Mouse (Mus musculus) MEL (cell line): Measurements from ENCODE around the gene Tnfaip2. TPM values are rescaled to one million over a fixed set of nuclear protein-coding genes. Genes with fewer than 3 reads are reported as not detected.

Source experiments
- DNase-seq: peaks from one replicate; pipeline ENCODE4 v3.0.0; 2011; ENCODE audit warnings: low read depth, low spot score
- H3K27ac ChIP-seq: 2 replicates; pipeline ENCODE4 v1.5.1; 2012; ENCODE audit warnings: low read depth, mild to moderate bottlenecking, control low read depth, low read length, moderate library complexity; ENCODE audit not compliant: control insufficient read depth
- H3K27me3 ChIP-seq, 2 experiments: fragments of 150-350 bp in 1 of 2; sonication (generic) in 1 of 2; 2 replicates each; pipeline ENCODE4 v1.6.1; 2012; ENCODE audit warnings: low read length in 2 of 2, mild to moderate bottlenecking in 2 of 2, improper control_type of control experiment in 1 of 2, moderate library complexity in 1 of 2; ENCODE audit not compliant: insufficient read depth in 2 of 2, control insufficient read depth in 1 of 2
- H3K36me3 ChIP-seq, 2 experiments: 2 replicates each; pipeline ENCODE4 v1.6.1; 2012 to 2014; ENCODE audit warnings: low read length in 2 of 2, improper control_type of control experiment in 1 of 2, inconsistent platforms in 1 of 2, mild to moderate bottlenecking in 1 of 2; ENCODE audit not compliant: insufficient read depth in 2 of 2, control insufficient read depth in 1 of 2
- H3K4me1 ChIP-seq, 2 experiments: fragments of 150-350 bp in 1 of 2; sonication (generic) in 1 of 2; 2 replicates each; pipeline ENCODE4 v1.6.1; 2012; ENCODE audit warnings: low read length in 2 of 2, improper control_type of control experiment in 1 of 2, mild to moderate bottlenecking in 1 of 2; ENCODE audit not compliant: insufficient read depth in 2 of 2, control insufficient read depth in 1 of 2
- H3K4me3 ChIP-seq, 2 experiments: fragments of 150-350 bp in 1 of 2; sonication (generic) in 1 of 2; 2 replicates each; pipeline ENCODE4 v1.5.1; 2012; ENCODE audit warnings: low read depth in 2 of 2, low read length in 2 of 2, mild to moderate bottlenecking in 2 of 2, moderate library complexity in 2 of 2, control low read depth in 1 of 2, improper control_type of control experiment in 1 of 2; ENCODE audit not compliant: control insufficient read depth in 1 of 2, insufficient read depth in 1 of 2
- H3K79me2 ChIP-seq: 2 replicates; pipeline ENCODE4 v1.6.1; 2012; ENCODE audit warnings: mild to moderate bottlenecking, low read length, moderate library complexity; ENCODE audit not compliant: control insufficient read depth, poor library complexity, insufficient read depth
- H3K9ac ChIP-seq: 2 replicates; pipeline ENCODE4 v1.6.1; 2012; ENCODE audit warnings: low read depth, mild to moderate bottlenecking, control low read depth, low read length, moderate library complexity; ENCODE audit not compliant: control insufficient read depth, poor library complexity, severe bottlenecking
- H3K9me3 ChIP-seq: fragments of 150-350 bp; sonication (generic); replicated peaks from 2 replicates; pipeline ENCODE4 v1.6.1; 2012; ENCODE audit warnings: mild to moderate bottlenecking, low read length, improper control_type of control experiment, moderate library complexity; ENCODE audit not compliant: insufficient read depth
- BHLHE40 ChIP-seq: IDR thresholded peaks from 2 replicates; pipeline ENCODE4 v1.6.1; 2012; ENCODE audit warnings: low read depth, mild to moderate bottlenecking, inconsistent platforms, low read length, improper control_type of control experiment, borderline replicate concordance
- CHD1 ChIP-seq: IDR thresholded peaks from 2 replicates; pipeline ENCODE4 v1.6.1; 2012; ENCODE audit warnings: low read depth, mild to moderate bottlenecking, inconsistent platforms, low read length, improper control_type of control experiment
- CHD2 ChIP-seq: IDR thresholded peaks from 2 replicates; pipeline ENCODE4 v1.6.1; 2011; ENCODE audit warnings: low read length, improper control_type of control experiment
- ELF1 ChIP-seq: IDR thresholded peaks from 2 replicates; pipeline ENCODE4 v1.6.1; 2014; ENCODE audit warnings: low read depth, mild to moderate bottlenecking, inconsistent platforms, low read length, improper control_type of control experiment, moderate library complexity
- EP300 ChIP-seq, 2 experiments: IDR thresholded peaks; 2 replicates each; pipeline ENCODE4 v1.6.1; 2011; ENCODE audit warnings: improper control_type of control experiment in 2 of 2, low read length in 2 of 2, low read depth in 1 of 2, mild to moderate bottlenecking in 1 of 2
- ETS1 ChIP-seq: IDR thresholded peaks from 2 replicates; pipeline ENCODE4 v1.6.1; 2012; ENCODE audit warnings: low read depth, mild to moderate bottlenecking, inconsistent platforms, low read length, improper control_type of control experiment, moderate library complexity
- GABPA ChIP-seq: IDR thresholded peaks from 2 replicates; pipeline ENCODE4 v1.6.1; 2012; ENCODE audit warnings: low read depth, mild to moderate bottlenecking, inconsistent platforms, low read length, improper control_type of control experiment, moderate library complexity
- GATA1 ChIP-seq: IDR thresholded peaks from 2 replicates; pipeline ENCODE4 v1.6.1; 2011; ENCODE audit warnings: low read depth, low read length, improper control_type of control experiment
- HCFC1 ChIP-seq: IDR thresholded peaks from 2 replicates; pipeline ENCODE4 v1.6.1; 2012; ENCODE audit warnings: low read depth, mild to moderate bottlenecking, inconsistent platforms, low read length, improper control_type of control experiment, moderate library complexity
- JUND ChIP-seq: IDR thresholded peaks from 2 replicates; pipeline ENCODE4 v1.6.1; 2011; ENCODE audit warnings: low read depth, mild to moderate bottlenecking, improper control_type of control experiment, low read length
- KAT2A ChIP-seq: conservative IDR thresholded peaks from 2 replicates; pipeline ENCODE4 v1.6.1; 2012; ENCODE audit warnings: low read depth, low read length, improper control_type of control experiment, inconsistent platforms
- MAFK ChIP-seq: IDR thresholded peaks from 2 replicates; pipeline ENCODE4 v1.6.1; 2011; ENCODE audit warnings: low read depth, mild to moderate bottlenecking, low read length, improper control_type of control experiment, borderline replicate concordance
- MAZ ChIP-seq: IDR thresholded peaks from 2 replicates; pipeline ENCODE4 v1.6.1; 2012; ENCODE audit warnings: low read depth, mild to moderate bottlenecking, inconsistent platforms, low read length, improper control_type of control experiment
- MEF2A ChIP-seq: IDR thresholded peaks from 2 replicates; pipeline ENCODE4 v1.6.1; 2014; ENCODE audit warnings: low read depth, mild to moderate bottlenecking, inconsistent platforms, low read length, improper control_type of control experiment; ENCODE audit not compliant: poor library complexity, insufficient replicate concordance, severe bottlenecking; ENCODE audit errors: extremely low read depth
- MXI1 ChIP-seq: IDR thresholded peaks from 2 replicates; pipeline ENCODE4 v1.6.1; 2011; ENCODE audit warnings: mild to moderate bottlenecking, low read depth, low read length, improper control_type of control experiment
- MYB ChIP-seq: IDR thresholded peaks from 2 replicates; pipeline ENCODE4 v1.6.1; 2011; ENCODE audit warnings: mild to moderate bottlenecking, low read depth, low read length, improper control_type of control experiment
- MYC ChIP-seq: IDR thresholded peaks from 2 replicates; pipeline ENCODE4 v1.6.1; 2011; ENCODE audit warnings: low read depth, mild to moderate bottlenecking, low read length, improper control_type of control experiment, moderate library complexity
- NELFE ChIP-seq: IDR thresholded peaks from 2 replicates; pipeline ENCODE4 v1.6.1; 2011; ENCODE audit warnings: low read depth, low read length, improper control_type of control experiment
- NRF1 ChIP-seq: IDR thresholded peaks from 2 replicates; pipeline ENCODE4 v1.6.1; 2014; ENCODE audit warnings: low read depth, mild to moderate bottlenecking, inconsistent platforms, low read length, improper control_type of control experiment, moderate library complexity; ENCODE audit not compliant: poor library complexity, insufficient read depth, severe bottlenecking
- POLR2A ChIP-seq, 2 experiments: IDR thresholded peaks; 2 replicates each; pipeline ENCODE4 v1.6.1; 2011 to 2012; ENCODE audit warnings: low read length in 2 of 2, mild to moderate bottlenecking in 2 of 2, control low read depth in 1 of 2, improper control_type of control experiment in 1 of 2, low read depth in 1 of 2, moderate library complexity in 1 of 2; ENCODE audit not compliant: control insufficient read depth in 1 of 2, insufficient read depth in 1 of 2, poor library complexity in 1 of 2
- POLR2AphosphoS5 ChIP-seq: IDR thresholded peaks from 2 replicates; pipeline ENCODE4 v1.6.1; 2012; ENCODE audit warnings: low read depth, borderline replicate concordance, mild to moderate bottlenecking, inconsistent platforms, low read length, moderate library complexity, mixed read lengths
- RCOR1 ChIP-seq: IDR thresholded peaks from 2 replicates; pipeline ENCODE4 v1.6.1; 2012; ENCODE audit warnings: low read depth, mild to moderate bottlenecking, inconsistent platforms, low read length, improper control_type of control experiment
- SIN3A ChIP-seq: IDR thresholded peaks from 2 replicates; pipeline ENCODE4 v1.6.1; 2012; ENCODE audit warnings: low read length, improper control_type of control experiment, inconsistent platforms
- SMC3 ChIP-seq: IDR thresholded peaks from 2 replicates; pipeline ENCODE4 v1.6.1; 2011; ENCODE audit warnings: low read depth, low read length, improper control_type of control experiment
- TAL1 ChIP-seq: IDR thresholded peaks from 2 replicates; pipeline ENCODE4 v1.6.1; 2012; ENCODE audit warnings: mild to moderate bottlenecking, inconsistent platforms, low read length, moderate library complexity, mixed read lengths
- TBP ChIP-seq: IDR thresholded peaks from 2 replicates; pipeline ENCODE4 v1.8.0; 2011; ENCODE audit warnings: low read depth, low read length, improper control_type of control experiment
- TCF12 ChIP-seq: IDR thresholded peaks from 2 replicates; pipeline ENCODE4 v1.6.1; 2014; ENCODE audit warnings: low read depth, mild to moderate bottlenecking, inconsistent platforms, low read length, improper control_type of control experiment, moderate library complexity
- UBTF ChIP-seq: IDR thresholded peaks from 2 replicates; pipeline ENCODE4 v1.6.1; 2012; ENCODE audit warnings: low read depth, mild to moderate bottlenecking, inconsistent platforms, low read length, improper control_type of control experiment, moderate library complexity, borderline replicate concordance; ENCODE audit not compliant: insufficient read depth
- USF1 ChIP-seq: IDR thresholded peaks from 2 replicates; pipeline ENCODE4 v1.6.1; 2014; ENCODE audit warnings: low read depth, mild to moderate bottlenecking, inconsistent platforms, low read length, improper control_type of control experiment, moderate library complexity
- USF2 ChIP-seq, 2 experiments: IDR thresholded peaks; 2 replicates each; pipeline ENCODE4 v1.6.1; 2011 to 2012; ENCODE audit warnings: improper control_type of control experiment in 2 of 2, low read length in 2 of 2, borderline replicate concordance in 1 of 2, inconsistent platforms in 1 of 2, low read depth in 1 of 2, mild to moderate bottlenecking in 1 of 2; ENCODE audit not compliant: insufficient read depth in 1 of 2
- ZKSCAN1 ChIP-seq: IDR thresholded peaks from 2 replicates; pipeline ENCODE4 v1.6.1; 2012; ENCODE audit warnings: low read depth, mild to moderate bottlenecking, inconsistent platforms, low read length, improper control_type of control experiment, moderate library complexity
- ZMIZ1 ChIP-seq: IDR thresholded peaks from 2 replicates; pipeline ENCODE4 v1.6.1; 2012; ENCODE audit warnings: low read depth, mild to moderate bottlenecking, inconsistent platforms, low read length, improper control_type of control experiment, moderate library complexity
- ZNF384 ChIP-seq: IDR thresholded peaks from 2 replicates; pipeline ENCODE4 v1.6.1; 2012; ENCODE audit warnings: low read depth, mild to moderate bottlenecking, inconsistent platforms, low read length, improper control_type of control experiment
- polyA plus RNA-seq, 2 experiments: library from polyadenylated mRNA; stranded (reverse) in 1 of 2; unstranded in 1 of 2; fragments of >175 nt in 1 of 2; fragments of >200 nt in 1 of 2; gene quantifications; 2 replicates each; pipeline versions ENCODE4 v1.2.1 to v1.2.4; 2012; ENCODE audit warnings: low replicate concordance in 2 of 2, low read depth in 1 of 2; ENCODE audit not compliant: insufficient read length in 2 of 2, insufficient read depth in 1 of 2, missing spikeins in 1 of 2
- total RNA-seq: library from RNA; depleted of rRNA; stranded (reverse); fragments of 300-350 nt; gene quantifications from 2 replicates; pipeline ENCODE4 v1.2.3, GENCODE M21; 2012

Tnfaip2 gene
- total and polyA plus RNA-seq, 3 experiments = 51.4 to 77.2 (median 66.8) TPM

DNA sequence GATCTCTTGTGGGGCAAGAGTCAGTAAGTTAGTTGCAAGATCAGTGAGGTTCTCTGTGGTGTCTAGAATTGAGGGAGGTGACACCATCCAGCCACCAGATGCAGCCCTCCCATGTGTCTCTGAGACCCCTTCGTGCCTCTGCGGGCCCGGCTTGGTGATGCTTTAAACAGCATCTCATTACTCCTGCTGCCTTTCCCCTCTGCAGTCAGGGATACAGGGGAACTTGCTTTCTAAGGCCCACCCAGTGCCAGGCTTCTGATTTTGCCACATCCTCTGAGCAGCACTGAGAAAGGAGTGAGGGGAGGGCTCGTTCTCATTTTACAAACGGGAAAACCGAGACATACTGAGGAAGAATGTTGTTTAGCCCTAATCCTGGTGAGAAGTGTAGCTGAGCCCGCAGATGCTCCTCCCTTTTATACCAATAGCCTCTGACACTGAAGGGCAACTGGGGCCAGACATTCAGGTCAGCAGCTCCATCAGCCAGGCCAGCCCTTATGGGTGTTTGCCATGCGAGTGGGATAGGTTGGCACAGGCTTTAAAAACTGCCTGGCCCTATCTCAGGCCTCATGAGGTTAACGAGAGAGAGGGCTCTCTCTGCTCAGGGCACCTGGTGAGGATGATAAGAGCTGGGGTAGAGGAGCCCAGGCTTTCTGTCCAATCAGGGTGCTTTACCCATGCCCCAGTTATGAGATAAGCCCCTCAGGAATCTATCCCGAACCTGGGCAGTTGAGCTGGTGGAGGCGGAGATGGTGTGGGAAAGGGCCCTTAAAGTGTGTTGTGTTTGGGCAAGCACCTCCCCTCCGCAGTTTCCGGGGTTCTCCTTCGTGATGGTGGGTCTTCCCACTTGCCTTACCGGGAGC, 972 bp downstream of the Tnfaip2 start:
- H3K9ac ChIP-seq = peak overlapping the region; percentile 76
- peak overlapping the region; percentile 74 to 94 for H3K4me3 ChIP-seq
- H3K27me3 ChIP-seq = no peaks in the 10 kb centered on the region
- no peaks in the 10 kb centered on the region for H3K9me3 ChIP-seq
- peaks cover 5 to 20% of the 10 kb centered on the region in 2 experiments; a peak in 3 of 4 replicates for H3K36me3 ChIP-seq
- H3K4me1 ChIP-seq = peaks cover 15 to 28% of the 10 kb centered on the region in 2 experiments
- peak; percentile 92 for DNase-seq
- TF ChIP-seq MAZ (peak; percentile 67; the same call in 1 of the 2 replicates), HCFC1 (peak; percentile 60), NRF1 (0 out of 2 replicates have a peak, but pooled peaks have one; percentile 13), MYC (no peak), ETS1 (peak; percentile 84), MXI1 (no peak; the same call in none of the 2 replicates), MAFK (peak; percentile 26; the same call in 1 of the 2 replicates), TBP (peak; percentile 78), GABPA (no peak), KAT2A (no peak), BHLHE40 (peak; percentile 34; the same call in 1 of the 2 replicates), POLR2A (IDR thresholded peaks at IDR 0.05; ENCODE audit: control insufficient read depth in 1 of 2, insufficient read depth in 1 of 2, low read depth in 1 of 2, low read length in 2 of 2, poor library complexity in 1 of 2) (peak in 1 of 2 experiments; percentile 65; a peak in 2 of 4 replicates), CHD2 (0 out of 2 replicates have a peak, but pooled peaks have one; percentile 20), NELFE (peak; percentile 26; the same call in 1 of the 2 replicates), MEF2A (peak; percentile 7; the same call in 1 of the 2 replicates), RCOR1 (peak; percentile 77), CHD1 (0 out of 2 replicates have a peak, but pooled peaks have one; percentile 54), ZMIZ1 (peak; percentile 59; the same call in 1 of the 2 replicates), MYB (peak; percentile 90), POLR2AphosphoS5 (no peak), SMC3 (no peak), EP300 (IDR thresholded peaks at IDR 0.05; ENCODE audit: low read depth in 1 of 2, low read length in 2 of 2) (peak; percentile 94 to 97), ZNF384 (0 out of 2 replicates have a peak, but pooled peaks have one; percentile 10), USF1 (no peak), GATA1 (peak; percentile 95), TCF12 (peak; percentile 96), SIN3A (peak; percentile 81), UBTF (no peak), JUND (no peak), ZKSCAN1 (no peak), ELF1 (peak; percentile 71; the same call in 1 of the 2 replicates), TAL1 (peak; percentile 94), USF2 (IDR thresholded peaks at IDR 0.05; ENCODE audit: borderline replicate concordance in 1 of 2, insufficient read depth in 1 of 2, low read depth in 1 of 2, low read length in 2 of 2) (no peak)
- peaks cover 17% of the 10 kb centered on the region for H3K79me2 ChIP-seq
- H3K27ac ChIP-seq = peak overlapping the region; percentile 86
